ENCODE assay signal across 16 mouse cellular contexts in the genomic region with DNA sequence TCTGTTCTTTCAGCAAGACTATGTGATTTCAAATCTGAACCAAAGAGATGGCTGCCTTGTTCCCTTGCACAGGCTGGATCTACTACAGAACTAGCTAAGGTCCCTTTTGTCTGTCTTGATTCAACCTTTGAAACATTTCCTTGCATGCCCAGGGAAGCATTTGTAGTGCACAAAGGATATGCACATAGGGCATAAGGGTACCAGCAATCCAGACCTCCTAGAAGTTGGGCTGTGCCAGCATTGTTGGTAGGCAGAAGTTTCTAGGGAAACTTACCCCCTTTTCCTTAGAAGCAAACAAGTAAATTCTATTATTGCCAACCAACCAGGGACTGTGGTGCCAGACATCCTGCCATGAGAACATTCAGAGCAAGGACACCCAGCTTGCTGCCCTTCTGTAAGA. TPM values are rescaled to one million over a fixed set of nuclear protein-coding genes. Genes with fewer than 3 reads are reported as not detected.
DNase-seq lines count a peak whose midpoint lies in the region; ATAC-seq and TF ChIP-seq lines count a peak whose summit lies in the region.
"Had no signal": no experiment of that assay in that cellular context is flagged by ENCODE, and none has a peak within 500 bp of the region (broad histone marks: within the 10 kb centered on the region; RNA-seq: fewer than 3 reads in every experiment).

No protein-coding gene starts in this region.

- no peaks in the 10 kb centered on the region for H3K9me3 ChIP-seq in forebrain, embryonic 11.5 days (ENCODE audit: control insufficient read depth, low read length)
- no peaks in the 10 kb centered on the region for H3K9me3 ChIP-seq in hindbrain, embryonic 14.5 days (ENCODE audit: control insufficient read depth, low read length)
- no peaks in the 10 kb centered on the region for H3K9me3 ChIP-seq in midbrain, postnatal 0 days (ENCODE audit: low read length)
- H3K9me3 ChIP-seq: limb, embryonic 13.5 days had no signal

- H3K4me1 ChIP-seq in forebrain, embryonic 11.5 days (replicated peaks; ENCODE audit: control insufficient read depth, insufficient read depth, low read length): 0 out of 2 replicates have a peak, but pooled peaks cover 4% of the 10 kb centered on the region
- no peaks in the 10 kb centered on the region for H3K4me1 ChIP-seq in hindbrain, embryonic 14.5 days (replicated peaks; ENCODE audit: control insufficient read depth, insufficient read depth, low read length)
- H3K4me1 ChIP-seq in midbrain, postnatal 0 days (ENCODE audit: insufficient read depth, low read length): no peaks in the 10 kb centered on the region
- H3K4me1 ChIP-seq: heart, embryonic 12.5 days; limb, embryonic 13.5 days had no signal

- H3K9ac ChIP-seq in forebrain, embryonic 11.5 days (ENCODE audit: low read length): peak overlapping the region; percentile 53
- H3K9ac ChIP-seq in hindbrain, embryonic 14.5 days: peak overlapping the region; percentile 66
- H3K9ac ChIP-seq in midbrain, postnatal 0 days (replicated peaks; ENCODE audit: low read length, poor library complexity, severe bottlenecking): no peak overlapping the region
- H3K9ac ChIP-seq: heart, embryonic 12.5 days; limb, embryonic 13.5 days had no signal

- H3K4me2 ChIP-seq in forebrain, embryonic 11.5 days (ENCODE audit: low read depth, low read length, severe bottlenecking): peak overlapping the region; percentile 36
- peak overlapping the region; percentile 52 for H3K4me2 ChIP-seq in hindbrain, embryonic 14.5 days (replicated peaks)
- no peak overlapping the region for H3K4me2 ChIP-seq in midbrain, postnatal 0 days (ENCODE audit: low read depth, low read length, poor library complexity, severe bottlenecking)
- H3K4me2 ChIP-seq: heart, embryonic 12.5 days; limb, embryonic 13.5 days had no signal

- peak overlapping the region; percentile 68 for H3K27ac ChIP-seq in forebrain, embryonic 11.5 days (ENCODE audit: low read depth, low read length)
- peak overlapping the region; percentile 96 for H3K27ac ChIP-seq in hindbrain, embryonic 14.5 days
- peak overlapping the region; percentile 8; the same call in 1 of the 2 replicates for H3K27ac ChIP-seq in midbrain, postnatal 0 days (ENCODE audit: low read depth, low read length)
- H3K27ac ChIP-seq: gastrocnemius, adult 2 months; limb, embryonic 13.5 days had no signal

- H3K27me3 ChIP-seq in forebrain, embryonic 11.5 days (ENCODE audit: control insufficient read depth, insufficient read depth, low read length): peaks cover 51% of the 10 kb centered on the region
- H3K27me3 ChIP-seq in hindbrain, embryonic 14.5 days (ENCODE audit: control insufficient read depth, insufficient read depth, low read length): peaks cover 80% of the 10 kb centered on the region
- peaks cover 56% of the 10 kb centered on the region for H3K27me3 ChIP-seq in midbrain, postnatal 0 days (ENCODE audit: insufficient read depth, low read length)

- no peak for TF ChIP-seq CTCF in midbrain, postnatal 0 days (IDR thresholded peaks at IDR 0.05)

- DNase-seq in cerebellum, adult 8-10 months: peak; percentile 32
- DNase-seq in forebrain, embryonic 11.5 days (ENCODE audit: low spot score): no peak
- DNase-seq in hindbrain, embryonic 14.5 days (ENCODE audit: low spot score): no peak
- peak; percentile 59 for DNase-seq in midbrain, postnatal 0 days (ENCODE audit: low spot score)
- no peak for DNase-seq in frontal cortex, postnatal 14 days (ENCODE audit: low spot score in 2 of 2)
- no peak for DNase-seq in layer of hippocampus, adult 9-10 months (ENCODE audit: low spot score)
- no peak for DNase-seq in gastrocnemius, postnatal 4 days (ENCODE audit: low spot score in 2 of 2)
- DNase-seq: gastrocnemius, adult 2 months; lung, adult 18-20 months; right cerebral cortex, postnatal 25 days had no signal

- no peak for ATAC-seq in forebrain, embryonic 11.5 days (replicated peaks; ENCODE audit: low FRiP score)
- ATAC-seq in hindbrain, embryonic 14.5 days (ENCODE audit: low FRiP score): no peak
- no peak for ATAC-seq in midbrain, postnatal 0 days (ENCODE audit: low FRiP score)

- H3K36me3 ChIP-seq in forebrain, embryonic 11.5 days (ENCODE audit: control insufficient read depth, insufficient read depth, low read length): no peaks in the 10 kb centered on the region
- no peaks in the 10 kb centered on the region for H3K36me3 ChIP-seq in hindbrain, embryonic 14.5 days (replicated peaks; ENCODE audit: control insufficient read depth, insufficient read depth)
- H3K36me3 ChIP-seq in midbrain, postnatal 0 days (ENCODE audit: insufficient read depth, low read length): no peaks in the 10 kb centered on the region
- H3K36me3 ChIP-seq: heart, embryonic 12.5 days; limb, embryonic 13.5 days had no signal

- peak overlapping the region; percentile 13; the same call in 1 of the 2 replicates for H3K4me3 ChIP-seq in forebrain, embryonic 11.5 days (ENCODE audit: low read depth, low read length)
- peak overlapping the region; percentile 51 for H3K4me3 ChIP-seq in hindbrain, embryonic 14.5 days (replicated peaks; ENCODE audit: low read length)
- no peak overlapping the region for H3K4me3 ChIP-seq in midbrain, postnatal 0 days (ENCODE audit: low read depth, low read length)
- H3K4me3 ChIP-seq: gastrocnemius, adult 2 months; heart, embryonic 12.5 days; limb, embryonic 13.5 days had no signal

RNA-seq across cellular contexts. Expression of gene Zic1, which starts 5.4 kb away (rescaled TPM):
- polyA plus RNA-seq in forebrain, embryonic 11.5 days (2014; fragmentation: Nextera tagmentation; extraction: Ambion mirVana): 14.7 and 15.7 TPM in 2 replicates
- polyA plus RNA-seq in hindbrain, embryonic 14.5 days (2014; fragmentation: Nextera tagmentation; extraction: Ambion mirVana): 21.4 and 25.1 TPM in 2 replicates
- total RNA-seq in midbrain, postnatal 0 days (2014; rRNA removed): 91.8 and 146 TPM in 2 replicates
- polyA plus RNA-seq in midbrain, postnatal 0 days (2015; fragmentation: Nextera tagmentation; extraction: Ambion mirVana): 4.1 and 8.2 TPM in 2 replicates
- 1 to 10 TPM; 2.2 to 2.4 TPM for total RNA-seq in gastrocnemius, postnatal 4 days (2021)
- total RNA-seq: common myeloid progenitor, adult 5-6 weeks; neutrophil, adult 5-6 weeks had no signal
- polyA plus RNA-seq: thymus, postnatal 0 days had no signal

RNA-seq across cellular contexts. Expression of gene Zic4, which starts 8.8 kb away (rescaled TPM):
- 58.8 and 59.5 TPM in 2 replicates for polyA plus RNA-seq in forebrain, embryonic 11.5 days (2014; fragmentation: Nextera tagmentation; extraction: Ambion mirVana)
- polyA plus RNA-seq in hindbrain, embryonic 14.5 days (2014; fragmentation: Nextera tagmentation; extraction: Ambion mirVana): 47.8 and 54.9 TPM in 2 replicates
- total RNA-seq in midbrain, postnatal 0 days (2014; rRNA removed): 54.7 and 73.4 TPM in 2 replicates
- 22.2 and 33.5 TPM in 2 replicates for polyA plus RNA-seq in midbrain, postnatal 0 days (2015; fragmentation: Nextera tagmentation; extraction: Ambion mirVana)
- total RNA-seq in gastrocnemius, postnatal 4 days (2021): under 1 TPM; 0.73 to 0.78 TPM
- total RNA-seq: common myeloid progenitor, adult 5-6 weeks; gastrocnemius, adult 2 months; neutrophil, adult 5-6 weeks had no signal
- polyA plus RNA-seq: kidney, embryonic 14.5 days; thymus, postnatal 0 days had no signal

Comparison
In these comparisons a context has a peak if more than half of its experiments do, and no peak if none do; other contexts are left out.
1. DNase-seq: peak in cerebellum, adult 8-10 months (single experiment) and midbrain, postnatal 0 days (single experiment); none in forebrain, embryonic 11.5 days (single experiment), hindbrain, embryonic 14.5 days (single experiment), frontal cortex, postnatal 14 days (0 of 2), layer of hippocampus, adult 9-10 months (single experiment) and gastrocnemius, postnatal 4 days (0 of 2).
2. H3K27ac ChIP-seq: peak in every context shown above with its lines; median percentile 96 in hindbrain, embryonic 14.5 days; 68 in forebrain, embryonic 11.5 days; 8 in midbrain, postnatal 0 days.